Mouse (Mus musculus) spleen, adult 12 weeks (tissue): ENCODE measurements around the gene Asf1a.
"Not testable (repeated sequence)": the region's sequence is repeated elsewhere in the genome, so short reads cannot be mapped to it uniquely, and the experiment has no call there.

Experiments used
- DNase-seq: peaks from one replicate; pipeline ENCODE4 v3.0.0; 2022; ENCODE audit warnings: low spot score

Gene Asf1a

GRCm38 (mm10) chr10:53596677-53597120 lies at the start of gene Asf1a:
Gene Asf1a (plus strand): TSS chr10:53596757.
- peak; percentile 92 for DNase-seq

DNA sequence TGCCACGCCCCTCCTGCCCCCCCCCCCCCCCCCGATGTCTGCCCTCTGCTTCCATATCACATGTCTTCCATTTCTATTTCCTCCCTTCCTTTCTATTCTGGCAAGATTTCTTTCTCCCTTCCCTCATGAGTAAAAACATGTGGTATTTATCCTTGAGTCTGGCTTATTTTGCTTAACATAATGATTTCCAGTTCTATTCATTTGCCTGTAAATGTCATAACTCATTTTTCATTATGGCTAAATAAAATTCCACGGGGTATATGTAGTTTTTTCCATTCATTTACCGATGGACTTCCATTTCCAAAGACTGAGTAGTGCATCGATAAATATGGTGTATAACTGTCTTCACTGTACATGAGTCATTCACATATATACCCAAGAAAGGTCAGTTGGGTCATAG lies 34.6 kb upstream of the Asf1a start:
- DNase-seq, result no peak

GRCm38 (mm10) chr10:53565538-53565937 lies 31.0 kb upstream of the Asf1a start:
- no peak for DNase-seq

DNA sequence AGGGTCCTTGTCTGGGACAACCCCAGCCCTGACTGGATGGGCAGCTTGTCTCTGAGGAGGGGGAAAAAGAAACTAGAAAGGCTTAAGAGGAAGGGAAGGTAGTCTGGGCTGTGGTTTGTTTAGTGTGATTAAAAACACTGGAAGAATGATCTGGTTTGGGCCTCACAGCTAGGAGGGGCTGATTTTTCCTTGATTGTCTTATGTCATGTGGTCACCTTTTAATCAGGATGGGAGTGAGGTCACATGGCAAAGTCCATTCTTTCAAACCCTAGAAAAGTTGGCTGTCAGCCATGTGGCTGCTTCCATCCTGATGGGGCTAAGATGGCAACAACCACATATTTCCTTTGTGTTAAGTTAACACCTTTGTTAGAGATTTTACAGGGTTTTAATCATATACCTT lies 28.0 kb upstream of the Asf1a start:
- no peak for DNase-seq

DNA sequence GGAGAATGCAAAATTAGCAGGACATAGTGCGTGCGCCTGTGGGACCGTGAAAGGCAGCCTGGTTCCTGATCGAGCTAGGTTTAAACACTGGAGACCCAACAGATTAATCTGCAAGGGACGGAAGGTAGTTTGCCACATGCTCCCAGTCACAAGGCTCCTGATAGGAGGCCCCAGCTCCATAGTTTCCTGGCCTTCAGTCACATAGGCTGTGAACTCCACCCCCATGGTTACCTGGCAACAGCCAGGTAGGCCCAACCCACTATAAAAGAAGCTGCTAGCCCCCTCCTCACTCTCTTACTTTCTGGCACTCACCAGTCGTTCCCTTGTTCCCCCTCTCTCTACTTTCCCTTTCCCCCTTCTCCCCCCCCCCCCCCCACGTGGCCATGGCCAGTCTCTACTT lies 16.4 kb upstream of the Asf1a start:
- DNase-seq, result no peak

DNA sequence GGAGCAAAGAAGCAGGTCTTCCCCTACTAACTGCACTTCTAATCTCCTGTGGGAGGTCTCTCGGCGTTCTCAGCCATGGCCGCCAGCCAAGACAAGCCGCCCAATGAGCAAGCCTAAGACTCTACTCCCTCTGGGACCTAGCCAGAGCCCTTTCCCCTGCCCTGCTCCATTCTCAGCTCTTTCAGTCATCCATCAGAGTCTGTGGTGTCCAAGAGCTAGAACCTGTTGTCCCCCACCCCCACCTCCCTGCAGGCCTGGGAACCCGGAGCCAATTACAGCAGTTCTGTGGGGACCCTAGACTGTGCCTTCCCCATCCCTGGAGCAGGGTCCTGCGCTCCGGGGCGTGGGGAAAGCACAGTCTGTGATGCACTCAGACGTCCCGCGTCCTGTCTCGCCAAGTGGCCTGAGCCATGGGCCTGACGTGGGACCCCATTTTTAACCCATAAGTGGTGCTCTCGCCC lies 15.9 kb upstream of the Asf1a start:
- DNase-seq, result no peak

GRCm38 (mm10) chr10:53581087-53581486 lies 15.5 kb upstream of the Asf1a start:
- no peak for DNase-seq

DNA sequence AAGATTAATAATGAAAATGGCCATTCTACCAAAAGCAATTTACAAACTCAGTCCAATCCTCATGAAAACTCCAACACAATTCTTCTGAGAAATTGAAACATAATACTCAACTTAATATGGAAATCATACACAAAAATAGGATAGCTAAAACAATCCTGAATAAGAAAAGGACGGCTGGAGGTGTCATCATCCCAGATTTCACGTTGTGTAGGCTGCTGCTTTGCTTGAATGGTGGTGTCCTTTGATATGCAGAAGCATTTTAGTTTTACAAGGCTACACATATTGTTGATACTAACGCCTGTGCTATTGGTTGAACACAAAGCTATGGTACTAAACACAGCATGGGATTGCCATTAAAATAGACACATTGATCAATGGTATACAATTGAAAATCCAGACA lies 10.8 kb upstream of the Asf1a start:
- DNase-seq, result no peak

- no peak for DNase-seq
Measured at GRCm38 (mm10) chr10:53595744-53596676, 547 bp upstream of the Asf1a start.

DNA sequence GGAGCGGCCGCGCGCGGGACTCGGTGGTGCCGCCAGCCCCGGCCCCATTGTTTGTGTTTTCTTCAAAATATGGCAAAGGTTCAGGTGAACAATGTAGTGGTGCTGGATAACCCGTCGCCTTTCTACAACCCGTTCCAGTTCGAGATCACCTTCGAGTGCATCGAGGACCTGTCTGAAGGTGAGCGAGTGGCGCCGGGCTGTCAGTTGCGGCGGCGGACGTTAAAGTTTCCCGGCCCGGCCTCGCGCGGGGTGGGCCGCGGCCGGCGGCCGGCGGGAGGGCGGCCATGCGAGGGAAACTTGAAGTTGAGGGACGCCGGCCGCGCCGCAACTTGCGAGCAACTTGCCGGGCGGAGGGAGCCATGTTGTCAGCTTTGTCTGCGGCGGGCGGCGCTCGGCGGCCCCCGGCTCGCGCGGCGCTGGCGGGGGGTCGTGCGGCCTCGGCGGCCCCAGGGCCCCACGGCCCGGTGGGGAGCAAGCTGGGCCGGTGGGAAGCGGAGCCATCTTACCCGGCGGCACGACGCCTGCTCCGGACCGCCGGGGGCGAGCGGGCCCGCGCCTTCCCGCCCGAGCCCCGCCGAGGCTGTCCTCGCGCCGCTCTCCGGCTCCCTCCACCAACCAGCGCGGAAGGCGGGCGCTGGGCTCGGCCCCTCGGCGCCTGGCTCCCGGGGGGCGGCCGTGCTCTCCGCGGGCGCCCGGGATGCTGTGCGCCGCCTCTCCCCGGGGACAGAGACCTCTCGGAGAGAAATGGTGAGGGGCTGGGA lies 744 bp downstream of the Asf1a start:
- DNase-seq, result peak; percentile 42

DNA sequence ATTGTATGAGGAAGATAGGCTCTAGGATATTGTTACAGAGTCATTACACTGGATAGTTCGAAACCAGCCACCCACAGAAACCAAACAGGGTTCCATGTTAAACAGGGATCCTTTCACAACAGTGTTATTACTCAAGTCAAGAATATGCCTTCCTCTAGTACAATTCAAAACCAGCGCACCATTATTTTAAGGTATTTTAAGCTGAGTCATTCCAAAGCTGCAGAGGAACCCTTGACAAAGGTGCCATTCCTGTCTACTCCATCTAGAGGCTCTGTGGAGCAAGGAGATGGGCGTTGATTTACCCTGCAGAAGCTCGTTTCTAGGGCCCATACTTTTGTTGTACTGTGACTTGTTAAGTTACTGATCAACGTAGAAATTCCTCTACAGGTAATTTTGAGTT lies 2.3 kb downstream of the Asf1a start:
- no peak for DNase-seq

DNA sequence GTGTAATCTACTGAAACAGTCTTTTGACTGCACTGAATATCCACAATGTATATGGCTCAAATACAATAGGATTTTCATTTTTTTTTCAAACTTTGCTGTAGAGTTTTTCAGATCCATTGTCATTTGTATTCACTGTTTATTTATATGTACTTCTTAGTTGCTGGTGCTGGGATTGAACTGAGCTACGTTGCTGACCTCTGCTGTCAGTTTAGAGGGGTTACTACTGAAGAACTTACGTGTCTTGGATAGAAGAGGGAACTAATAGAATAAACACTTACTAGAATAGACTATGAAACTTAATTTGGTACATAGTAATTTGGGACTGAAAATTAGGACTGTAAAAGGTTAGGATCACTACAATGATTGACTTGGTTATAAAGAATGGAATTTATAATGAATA lies 8.8 kb downstream of the Asf1a start:
- DNase-seq, result no peak

DNA sequence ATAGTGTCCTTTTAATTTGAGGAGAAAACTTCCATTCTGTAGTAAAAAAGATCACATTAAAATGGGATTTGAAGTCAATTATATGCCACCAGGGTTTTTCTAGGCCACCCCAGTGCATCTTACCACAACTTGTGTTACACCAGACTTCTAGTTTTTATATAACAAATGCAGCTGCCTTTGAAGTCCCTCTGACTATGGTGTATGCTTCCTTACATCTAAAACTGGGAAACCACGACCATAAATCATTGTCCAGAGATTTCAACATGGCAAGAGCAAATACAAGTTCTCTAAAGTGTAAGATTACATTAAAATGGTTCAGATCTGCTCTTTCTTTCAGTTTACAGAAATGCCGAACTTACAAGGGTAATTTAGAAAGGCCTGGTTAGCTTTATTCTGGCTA lies 11.7 kb downstream of the Asf1a start:
- no peak for DNase-seq

- DNase-seq, result no peak
Measured at GRCm38 (mm10) chr10:53612172-53612571, 15.6 kb downstream of the Asf1a start.

DNA sequence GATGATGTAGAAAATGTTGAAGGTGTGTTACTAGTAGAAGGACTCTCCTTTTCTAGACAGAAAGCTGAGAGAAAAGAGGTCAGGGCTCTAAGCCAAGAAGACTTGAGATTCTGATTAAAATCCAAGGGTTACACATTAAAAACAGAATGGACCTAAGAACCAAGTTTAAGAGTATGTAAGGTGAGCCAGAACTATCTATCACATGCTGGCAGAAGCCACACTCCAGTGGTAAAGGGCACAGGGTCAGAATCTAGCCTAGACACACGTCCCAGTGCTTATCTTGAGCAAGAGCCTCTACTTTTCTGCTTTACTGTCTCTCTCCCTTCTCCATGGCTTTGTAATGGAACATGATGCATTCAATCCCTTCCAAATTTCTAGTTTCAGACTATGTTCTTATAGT lies 17.4 kb downstream of the Asf1a start:
- DNase-seq, result no peak

DNA sequence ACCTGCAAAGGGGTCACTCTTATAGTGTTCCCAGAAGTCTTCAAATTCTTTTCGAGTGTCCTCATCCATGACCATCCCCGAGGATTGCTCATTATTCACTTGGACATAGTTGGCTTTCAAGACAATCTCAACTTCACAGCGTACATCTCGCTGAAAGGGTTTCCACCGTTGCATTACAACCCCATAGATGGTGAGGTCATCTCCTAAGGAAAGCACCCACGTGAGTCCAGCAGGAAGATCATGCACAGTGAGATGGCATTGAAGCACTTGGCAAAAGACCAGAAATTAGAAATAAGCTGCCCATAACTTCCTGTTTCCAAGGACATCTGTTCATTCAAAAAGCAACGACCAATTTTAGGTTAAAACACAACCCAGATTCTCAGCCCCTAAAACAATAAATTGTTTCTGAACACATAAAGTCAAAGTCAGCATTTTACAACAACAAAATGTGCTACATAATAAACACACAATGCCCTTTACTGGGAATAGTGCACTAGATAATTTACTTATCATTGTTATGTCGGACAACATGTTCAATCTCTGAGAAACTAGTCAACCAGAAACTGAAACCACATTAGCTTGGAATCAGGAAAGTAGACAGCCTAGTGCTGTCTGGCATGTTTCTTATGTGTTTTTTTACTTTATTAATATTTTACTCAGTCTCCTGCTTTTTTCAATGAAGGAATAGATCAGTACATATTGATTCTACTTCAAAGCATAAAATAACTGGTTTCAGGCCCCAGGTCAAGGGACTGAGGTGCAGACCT lies 19.5 kb downstream of the Asf1a start:
- DNase-seq, result no peak

- DNase-seq, result peak; percentile 88
Measured at GRCm38 (mm10) chr10:53629247-53629917, 32.8 kb downstream of the Asf1a start.

- DNase-seq, result peak; percentile 94
Measured at GRCm38 (mm10) chr10:53629918-53630250, 33.3 kb downstream of the Asf1a start.

DNA sequence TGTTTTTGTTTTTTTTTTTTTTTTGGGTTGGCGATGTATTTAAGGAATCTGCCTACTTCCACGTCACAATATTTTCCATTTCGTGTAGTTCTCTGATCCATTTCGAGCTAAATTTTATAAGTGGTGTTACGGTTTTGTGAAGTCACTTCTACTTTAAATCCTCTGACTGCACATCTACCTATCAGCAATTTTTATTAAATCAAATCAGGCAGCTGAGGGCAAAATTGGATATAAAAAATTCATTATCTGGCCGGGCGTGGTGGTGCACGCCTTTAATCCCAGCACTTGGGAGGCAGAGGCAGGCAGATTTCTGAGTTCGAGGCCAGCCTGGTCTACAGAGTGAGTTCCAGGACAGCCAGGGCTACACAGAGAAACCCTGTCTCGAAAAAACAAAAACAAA lies 33.8 kb downstream of the Asf1a start, which contains the start of gene Mcm9:
Mcm9 (minus strand) TSS at position 101 of the 400 bp plus-strand sequence.
- not testable (repeated sequence) for DNase-seq

DNA sequence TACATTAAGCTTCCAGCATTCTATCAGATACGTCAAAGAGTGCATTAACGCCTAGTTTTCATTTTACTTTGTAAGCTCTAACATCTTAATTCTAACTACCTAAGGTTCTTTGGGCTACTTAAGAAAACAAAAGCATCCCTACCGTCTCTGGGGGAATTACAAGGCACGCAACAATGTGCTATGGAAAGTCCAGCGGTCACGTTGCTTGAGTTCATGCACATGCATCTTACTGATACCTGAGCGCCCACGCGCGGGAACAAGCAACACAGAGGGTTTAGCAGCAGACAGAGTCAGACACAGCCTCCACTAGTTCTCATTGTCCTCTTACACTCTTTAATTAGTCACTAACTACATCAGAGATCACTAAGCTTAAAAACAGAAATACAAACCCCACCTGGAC lies 37.6 kb downstream of the Asf1a start:
- DNase-seq, result no peak

GRCm38 (mm10) chr10:53635246-53635971 lies 38.9 kb downstream of the Asf1a start:
- no peak for DNase-seq
